ENCODE assay signal across 7 mouse cellular contexts in the genomic region with DNA sequence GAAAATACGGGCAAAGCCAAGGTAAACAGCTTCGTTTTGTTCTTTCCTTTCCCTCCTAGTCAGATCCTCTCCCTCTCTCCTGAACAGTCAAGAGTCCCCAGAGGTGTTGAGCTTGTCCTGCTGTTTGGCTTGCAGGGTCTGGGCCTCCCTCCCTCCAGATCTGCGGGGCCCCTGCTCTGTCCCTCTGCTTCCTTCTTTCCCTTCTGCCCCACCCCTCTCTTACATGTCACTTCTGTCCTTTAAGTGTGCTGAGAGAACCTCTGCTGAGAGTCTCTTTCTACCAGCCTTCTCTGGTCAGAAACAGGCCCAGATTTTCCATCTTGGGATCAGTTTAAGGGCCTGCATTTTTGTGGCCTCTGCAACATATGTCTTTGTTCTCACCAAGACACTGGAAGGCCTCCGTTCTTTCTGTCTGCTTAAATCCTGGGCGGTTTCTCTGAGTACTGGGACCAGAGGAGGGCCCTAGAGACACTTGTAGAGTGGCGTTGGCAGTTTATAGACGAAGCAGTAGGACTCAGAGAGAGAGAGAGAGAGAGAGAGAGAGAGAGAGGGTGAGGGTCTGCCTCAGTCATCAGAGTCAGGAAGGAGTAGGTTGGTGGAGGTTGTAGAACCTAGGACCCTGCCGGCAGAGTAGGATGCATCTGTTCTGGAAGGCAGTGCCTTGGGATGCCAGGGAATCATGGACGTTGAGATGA. TPM values are rescaled to one million over a fixed set of nuclear protein-coding genes. Genes with fewer than 3 reads are reported as not detected.
DNase-seq lines count a peak whose midpoint lies in the region; ATAC-seq and TF ChIP-seq lines count a peak whose summit lies in the region.

No protein-coding gene starts in this region.

- peak; percentile 19 for DNase-seq in 3T3-L1 (ENCODE audit: low read depth, low spot score)
- no peak for DNase-seq in ES-E14 (ENCODE audit: low read depth, low spot score)
- DNase-seq in liver, embryonic 14.5 days (ENCODE audit: low read depth in 3 of 3, low spot score in 3 of 3): no peak
- no peak for DNase-seq in B cell, adult 2 months
- DNase-seq in adrenal gland, postnatal 10 days: no peak

- ATAC-seq in heart, embryonic 11.5 days (replicated peaks; ENCODE audit: insufficient number of reproducible peaks, low FRiP score, low TSS enrichment): peak; percentile 24; the same call in 1 of the 2 replicates
- ATAC-seq in liver, embryonic 14.5 days (ENCODE audit: insufficient read depth): no peak
- ATAC-seq in neural tube, embryonic 13.5 days (ENCODE audit: low read depth): peak; percentile 48

- in situ Hi-C loops in ES-E14 (cut with MboI; ENCODE audit: low sequenced_read_pairs in 2 of 2, unreplicated experiment in 2 of 2): no loop called here

- peaks cover 2 to 7% of the 10 kb centered on the region in 2 experiments; a peak in 2 of 4 replicates for H3K4me1 ChIP-seq in ES-E14 (ENCODE audit: control insufficient read depth in 2 of 2, insufficient read depth in 2 of 2, low read length in 2 of 2, poor library complexity in 1 of 2)
- peaks cover 45% of the 10 kb centered on the region for H3K4me1 ChIP-seq in heart, embryonic 11.5 days (ENCODE audit: control insufficient read depth, insufficient read depth, low read length)
- peaks cover 4 to 27% of the 10 kb centered on the region in 2 experiments for H3K4me1 ChIP-seq in liver, embryonic 14.5 days (replicated peaks; ENCODE audit: control insufficient read depth in 2 of 2, insufficient read depth in 2 of 2, low read length in 1 of 2)
- H3K4me1 ChIP-seq in neural tube, embryonic 13.5 days (replicated peaks): peaks cover 77% of the 10 kb centered on the region

- peak overlapping the region; percentile 3; the same call in 1 of the 2 replicates for H3K27ac ChIP-seq in ES-E14 (ENCODE audit: insufficient read depth, low read depth, low read length, poor library complexity, severe bottlenecking)
- H3K27ac ChIP-seq in heart, embryonic 11.5 days (ENCODE audit: low read depth, low read length): peak overlapping the region; percentile 97
- H3K27ac ChIP-seq in liver, embryonic 14.5 days: no peak overlapping the region
- peak overlapping the region; percentile 87 for H3K27ac ChIP-seq in neural tube, embryonic 13.5 days (replicated peaks)

- no peak for TF ChIP-seq CTCF in liver, embryonic 14.5 days (IDR thresholded peaks at IDR 0.05; ENCODE audit: low read depth)

- no peaks in the 10 kb centered on the region; the same call in 1 of the 2 replicates for H3K9me3 ChIP-seq in ES-E14 (ENCODE audit: control insufficient read depth, insufficient read depth, low read depth, low read length)
- H3K9me3 ChIP-seq in heart, embryonic 11.5 days (replicated peaks; ENCODE audit: control insufficient read depth, low read length): no peaks in the 10 kb centered on the region
- H3K9me3 ChIP-seq in liver, embryonic 14.5 days (ENCODE audit: control insufficient read depth, low read length): no peaks in the 10 kb centered on the region
- no peaks in the 10 kb centered on the region for H3K9me3 ChIP-seq in neural tube, embryonic 13.5 days

- under 1% methylated on average over 9 of the region's 9 CpGs for WGBS in heart, embryonic 11.5 days (ENCODE audit: insufficient replicate concordance)
- WGBS in liver, embryonic 14.5 days (ENCODE audit: insufficient replicate concordance): 6% methylated on average over 9 of the region's 9 CpGs
- WGBS in neural tube, embryonic 13.5 days: under 1% methylated on average over 9 of the region's 9 CpGs

- H3K9ac ChIP-seq in ES-E14 (ENCODE audit: insufficient read depth, low read depth, low read length, poor library complexity, severe bottlenecking): peak overlapping the region; percentile 50
- H3K9ac ChIP-seq in heart, embryonic 11.5 days (ENCODE audit: low read depth, low read length): peak overlapping the region; percentile 93
- peak overlapping the region; percentile 47; the same call in 1 of the 2 replicates for H3K9ac ChIP-seq in liver, embryonic 14.5 days (replicated peaks)
- peak overlapping the region; percentile 87 for H3K9ac ChIP-seq in neural tube, embryonic 13.5 days

- H3K27me3 ChIP-seq in heart, embryonic 11.5 days (ENCODE audit: control insufficient read depth, insufficient read depth, low read length): no peaks in the 10 kb centered on the region
- no peaks in the 10 kb centered on the region for H3K27me3 ChIP-seq in liver, embryonic 14.5 days (ENCODE audit: control insufficient read depth, insufficient read depth, low read length)
- H3K27me3 ChIP-seq in neural tube, embryonic 13.5 days: no peaks in the 10 kb centered on the region

- no peak for TF ChIP-seq EP300 in liver, embryonic 14.5 days (IDR thresholded peaks at IDR 0.05; ENCODE audit: low read depth)

- H3K4me3 ChIP-seq in ES-E14 (ENCODE audit: insufficient read depth in 1 of 2, low read depth in 1 of 2, low read length in 2 of 2, poor library complexity in 1 of 2, severe bottlenecking in 1 of 2): peak overlapping the region; percentile 58 to 71
- H3K4me3 ChIP-seq in heart, embryonic 11.5 days (ENCODE audit: low read depth, low read length): peak overlapping the region; percentile 73
- H3K4me3 ChIP-seq in liver, embryonic 14.5 days (ENCODE audit: insufficient read depth in 1 of 2, low read depth in 2 of 2, low read length in 2 of 2): peak overlapping the region; percentile 55 to 70
- H3K4me3 ChIP-seq in neural tube, embryonic 13.5 days: peak overlapping the region; percentile 74

- no peaks in the 10 kb centered on the region for H3K36me3 ChIP-seq in ES-E14 (ENCODE audit: control insufficient read depth, insufficient read depth, low read length, poor library complexity, severe bottlenecking)
- H3K36me3 ChIP-seq in heart, embryonic 11.5 days (ENCODE audit: control insufficient read depth, insufficient read depth, low read length): 0 out of 2 replicates have a peak, but pooled peaks cover 2% of the 10 kb centered on the region
- no peaks in the 10 kb centered on the region for H3K36me3 ChIP-seq in liver, embryonic 14.5 days (replicated peaks; ENCODE audit: control insufficient read depth, insufficient read depth, low read depth)
- H3K36me3 ChIP-seq in neural tube, embryonic 13.5 days: no peaks in the 10 kb centered on the region; the same call in 1 of the 2 replicates

- peak overlapping the region; percentile 80 for H3K4me2 ChIP-seq in heart, embryonic 11.5 days
- H3K4me2 ChIP-seq in liver, embryonic 14.5 days (ENCODE audit: low read depth): peak overlapping the region; percentile 69
- H3K4me2 ChIP-seq in neural tube, embryonic 13.5 days: peak overlapping the region; percentile 85

TF ChIP-seq in ES-E14, 5 proteins besides CTCF, POLR2A, EP300 and RAD21:
- TF ChIP-seq CHD2 (IDR thresholded peaks at IDR 0.05; ENCODE audit: low read depth, low read length): no peak
- no peak for TF ChIP-seq HCFC1 (IDR thresholded peaks at IDR 0.05; ENCODE audit: borderline replicate concordance, insufficient read depth, low read length)
- no peak for TF ChIP-seq ZNF384 (IDR thresholded peaks at IDR 0.05; ENCODE audit: low read depth, low read length)
- no peak for TF ChIP-seq ZC3H11A (IDR thresholded peaks at IDR 0.05; ENCODE audit: borderline replicate concordance, low read depth, low read length)
- no peak for TF ChIP-seq MAFK (IDR thresholded peaks at IDR 0.05; ENCODE audit: insufficient read depth, low read depth, low read length)

RNA-seq across cellular contexts. Expression of a gene that starts 0.7 kb away (rescaled TPM):
- total RNA-seq in ES-E14 (2012; rRNA removed): 7.1 and 10.4 TPM in 2 replicates
- polyA plus RNA-seq in heart, embryonic 11.5 days (2014; fragmentation: Nextera tagmentation; extraction: Ambion mirVana): 12.5 and 20.3 TPM in 2 replicates
- 1.7 and 1.9 TPM in 2 replicates for polyA plus RNA-seq in liver, embryonic 14.5 days (2012; rRNA removed)
- 1.2 and 1.4 TPM in 2 replicates for polyA plus RNA-seq in liver, embryonic 14.5 days (2014; fragmentation: Nextera tagmentation; extraction: Ambion mirVana)
- polyA plus RNA-seq in neural tube, embryonic 13.5 days (2015; fragmentation: Nextera tagmentation; extraction: Ambion mirVana): 11.8 and 12.7 TPM in 2 replicates
- total RNA-seq in adrenal gland, postnatal 10 days (2021): 10 to 100 TPM; 20.7 to 24.4 TPM

RNA-seq across cellular contexts. Expression of a gene that starts 29.6 kb away (rescaled TPM):
- total RNA-seq in ES-E14 (2012; rRNA removed): 0.04 and 0.11 TPM in 2 replicates
- 0.30 and 0.42 TPM in 2 replicates for polyA plus RNA-seq in heart, embryonic 11.5 days (2014; fragmentation: Nextera tagmentation; extraction: Ambion mirVana)
- 0.15 and 0.16 TPM in 2 replicates for polyA plus RNA-seq in liver, embryonic 14.5 days (2012; rRNA removed)
- 0.06 and 0.15 TPM in 2 replicates for polyA plus RNA-seq in liver, embryonic 14.5 days (2014; fragmentation: Nextera tagmentation; extraction: Ambion mirVana)
- polyA plus RNA-seq in neural tube, embryonic 13.5 days (2015; fragmentation: Nextera tagmentation; extraction: Ambion mirVana): 0.19 and 0.25 TPM in 2 replicates
- under 1 TPM; 0.15 to 0.48 TPM for total RNA-seq in adrenal gland, postnatal 10 days (2021)

RNA-seq across cellular contexts. Expression of a gene that starts 30.2 kb away (rescaled TPM):
- 7.2 and 15.8 TPM in 2 replicates for total RNA-seq in ES-E14 (2012; rRNA removed)
- 6.0 and 8.9 TPM in 2 replicates for polyA plus RNA-seq in heart, embryonic 11.5 days (2014; fragmentation: Nextera tagmentation; extraction: Ambion mirVana)
- 5.8 and 7.5 TPM in 2 replicates for polyA plus RNA-seq in liver, embryonic 14.5 days (2012; rRNA removed)
- polyA plus RNA-seq in liver, embryonic 14.5 days (2014; fragmentation: Nextera tagmentation; extraction: Ambion mirVana): 2.4 and 2.8 TPM in 2 replicates
- polyA plus RNA-seq in neural tube, embryonic 13.5 days (2015; fragmentation: Nextera tagmentation; extraction: Ambion mirVana): 10.5 and 11.1 TPM in 2 replicates
- total RNA-seq in adrenal gland, postnatal 10 days (2021): 10 to 100 TPM; 17.1 to 23.8 TPM

RNA-seq across cellular contexts. Expression of a gene that starts 31.6 kb away (rescaled TPM):
- total RNA-seq in ES-E14 (2012; rRNA removed): 6.4 and 25.4 TPM in 2 replicates
- 15.5 and 16.9 TPM in 2 replicates for polyA plus RNA-seq in heart, embryonic 11.5 days (2014; fragmentation: Nextera tagmentation; extraction: Ambion mirVana)
- polyA plus RNA-seq in liver, embryonic 14.5 days (2012; rRNA removed): 0.89 and 1.0 TPM in 2 replicates
- polyA plus RNA-seq in liver, embryonic 14.5 days (2014; fragmentation: Nextera tagmentation; extraction: Ambion mirVana): 0.33 and 0.66 TPM in 2 replicates
- 12.2 and 14.2 TPM in 2 replicates for polyA plus RNA-seq in neural tube, embryonic 13.5 days (2015; fragmentation: Nextera tagmentation; extraction: Ambion mirVana)
- 10 to 100 TPM; 23.5 to 28.2 TPM for total RNA-seq in adrenal gland, postnatal 10 days (2021)

RNA-seq across cellular contexts. Expression of a gene that starts 45.5 kb away (rescaled TPM):
- total RNA-seq in ES-E14 (2012; rRNA removed): 8.2 and 11.1 TPM in 2 replicates
- 36.9 and 42.2 TPM in 2 replicates for polyA plus RNA-seq in heart, embryonic 11.5 days (2014; fragmentation: Nextera tagmentation; extraction: Ambion mirVana)
- polyA plus RNA-seq in liver, embryonic 14.5 days (2012; rRNA removed): 6.1 and 6.7 TPM in 2 replicates
- 11.8 and 12.0 TPM in 2 replicates for polyA plus RNA-seq in liver, embryonic 14.5 days (2014; fragmentation: Nextera tagmentation; extraction: Ambion mirVana)
- polyA plus RNA-seq in neural tube, embryonic 13.5 days (2015; fragmentation: Nextera tagmentation; extraction: Ambion mirVana): 105 and 109 TPM in 2 replicates
- total RNA-seq in adrenal gland, postnatal 10 days (2021): 100 to 1,000 TPM in 1 of 2 experiments, 10 to 100 TPM in 1; 90.9 to 109 TPM
